Mouse (Mus musculus) B cell, adult 2 months (primary cell): ENCODE data around the gene Pias1.
"Not testable (repeated sequence)": the region's sequence is repeated elsewhere in the genome, so short reads cannot be mapped to it uniquely, and the experiment has no call there.

Experiments used
- DNase-seq, 2 experiments: peaks; one replicate each; pipeline ENCODE4 v3.0.0; 2022

Pias1 gene

DNA sequence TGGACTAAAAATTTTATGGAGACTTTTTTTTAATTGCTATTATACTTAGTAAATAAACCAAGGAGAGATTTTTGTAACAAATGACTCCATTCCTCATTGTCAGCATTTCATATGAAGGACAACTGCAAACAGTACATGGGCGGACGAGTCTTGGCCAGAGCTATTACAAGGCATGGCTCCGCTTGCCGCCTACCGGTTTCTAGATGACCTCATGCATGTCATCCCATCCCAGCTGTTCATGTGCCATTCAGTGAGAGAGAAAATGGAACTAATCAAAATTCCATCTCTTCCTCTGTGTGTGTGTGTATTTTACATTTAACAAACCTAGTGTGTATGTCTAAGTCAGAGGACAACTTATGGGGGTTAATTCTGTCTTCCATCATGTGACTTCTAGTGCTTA is 51.9 kb downstream of the Pias1 start:
- no peak for DNase-seq

DNA sequence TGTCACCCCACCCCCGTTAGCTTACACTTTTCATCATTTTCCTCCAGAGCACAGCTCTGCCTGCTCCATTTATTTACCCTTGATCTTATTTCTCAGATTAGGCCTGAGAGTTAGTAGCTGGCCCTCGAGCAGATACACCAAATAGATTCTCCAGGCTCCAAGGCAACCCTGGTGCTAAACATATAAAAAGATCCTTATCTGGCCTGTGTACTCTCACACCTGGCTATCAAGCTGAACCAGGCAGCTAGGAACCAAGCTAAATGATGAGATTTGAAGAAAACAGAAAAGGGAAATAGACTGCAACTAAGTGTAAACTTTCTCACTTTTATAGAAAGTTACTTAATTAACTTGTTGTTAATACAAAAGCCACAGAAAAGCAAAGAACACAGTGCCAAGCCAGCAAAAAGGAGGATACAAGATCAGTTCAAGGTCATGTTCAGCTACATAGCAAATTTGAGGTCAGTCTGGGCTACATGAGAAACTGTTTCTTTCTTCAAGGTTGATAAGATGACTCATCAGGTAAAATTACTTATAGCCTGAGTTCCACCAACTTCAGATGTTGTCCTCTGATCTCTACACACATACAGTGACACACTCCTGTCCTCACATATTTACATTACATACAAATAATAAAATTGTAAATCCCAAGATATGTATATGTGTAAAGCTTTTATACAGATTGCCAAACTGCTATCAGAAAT is 52.9 kb downstream of the Pias1 start:
- DNase-seq, result no peak

DNA sequence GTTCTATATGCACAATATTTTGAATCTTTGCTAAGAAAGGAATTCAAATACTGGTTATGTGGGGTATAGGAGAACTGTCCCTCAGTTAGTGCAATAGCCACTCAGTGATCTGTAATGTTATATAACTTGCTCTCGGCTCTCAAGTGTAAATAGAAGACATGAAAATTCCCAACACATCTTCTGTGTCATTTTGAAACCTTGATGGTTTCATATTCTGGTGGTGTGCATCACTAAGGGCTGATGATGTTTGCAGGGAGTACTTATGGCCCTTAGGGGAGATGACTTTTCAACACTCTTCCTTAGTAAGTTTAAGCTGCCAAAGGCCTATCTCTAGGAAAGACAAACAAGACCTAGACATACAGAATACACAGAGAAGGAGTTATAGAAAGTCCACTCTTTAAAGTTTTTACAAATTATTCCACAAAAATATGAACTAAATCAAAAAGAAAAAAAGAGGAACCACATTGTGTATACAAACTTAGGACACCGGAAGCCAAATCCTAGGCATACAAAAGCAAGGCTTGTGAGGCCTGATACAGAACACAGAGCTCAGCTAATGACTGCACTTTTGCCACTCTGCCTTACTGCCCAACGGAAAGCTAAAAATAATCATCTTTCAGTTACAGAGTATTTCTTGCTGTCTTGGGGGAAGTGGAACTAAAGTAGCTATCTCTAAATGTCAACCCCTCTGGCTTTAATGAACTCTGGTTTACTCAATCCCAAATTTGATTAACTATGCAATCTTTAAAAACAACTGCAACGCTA is 55.0 kb downstream of the Pias1 start:
- no peak for DNase-seq

DNA sequence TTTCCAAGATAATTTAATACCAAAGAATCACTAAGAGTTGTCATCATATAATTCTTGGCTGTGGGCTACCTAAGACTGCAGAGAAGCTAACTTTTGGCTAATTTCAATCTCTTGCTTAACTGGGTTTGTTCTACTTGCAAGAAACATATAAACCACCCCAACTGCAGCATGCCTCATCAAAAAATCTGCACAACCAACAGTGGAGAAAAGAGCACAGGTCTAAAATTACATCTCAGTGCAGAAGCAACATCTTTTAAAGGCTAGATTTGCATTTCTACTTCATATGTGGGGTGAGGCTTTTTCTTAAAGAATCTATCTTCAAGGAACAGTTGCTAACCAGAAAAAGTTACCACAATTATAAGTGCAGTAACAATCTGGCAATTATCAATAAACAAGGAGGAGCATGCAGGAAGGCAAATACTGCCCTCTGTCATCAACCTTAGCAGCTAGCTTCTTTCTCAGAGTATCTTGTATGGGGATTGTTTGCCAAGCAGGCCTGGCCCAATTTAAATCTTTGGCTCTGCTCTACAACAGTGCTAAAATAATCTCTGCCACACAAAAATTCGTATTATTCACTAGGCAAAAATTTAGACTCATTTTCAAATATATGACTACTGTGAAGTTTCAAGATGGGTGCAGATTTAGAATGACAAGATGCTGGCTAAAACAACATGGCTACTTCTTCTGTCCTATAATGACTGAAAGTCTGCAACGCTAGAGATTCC is 62.7 kb downstream of the Pias1 start:
- no peak for DNase-seq

DNA sequence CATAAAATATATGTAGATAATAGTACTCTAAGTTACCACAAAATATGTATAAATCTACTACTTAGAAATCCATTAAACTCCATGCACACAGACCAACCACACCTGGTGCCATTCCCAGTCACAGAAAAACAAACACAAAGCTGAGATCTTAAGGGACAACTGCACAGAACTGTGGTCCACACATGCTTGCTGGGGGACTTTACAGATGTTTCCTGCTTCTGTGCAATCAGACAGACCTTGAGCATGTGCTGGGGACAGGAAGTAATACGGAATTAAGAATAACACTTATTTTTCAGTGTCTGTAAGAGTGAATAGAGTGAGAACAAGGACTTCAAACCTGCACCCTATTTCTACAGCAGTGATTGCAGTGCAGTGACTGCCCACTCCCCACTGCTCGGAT is 66.8 kb downstream of the Pias1 start:
- no peak for DNase-seq

DNA sequence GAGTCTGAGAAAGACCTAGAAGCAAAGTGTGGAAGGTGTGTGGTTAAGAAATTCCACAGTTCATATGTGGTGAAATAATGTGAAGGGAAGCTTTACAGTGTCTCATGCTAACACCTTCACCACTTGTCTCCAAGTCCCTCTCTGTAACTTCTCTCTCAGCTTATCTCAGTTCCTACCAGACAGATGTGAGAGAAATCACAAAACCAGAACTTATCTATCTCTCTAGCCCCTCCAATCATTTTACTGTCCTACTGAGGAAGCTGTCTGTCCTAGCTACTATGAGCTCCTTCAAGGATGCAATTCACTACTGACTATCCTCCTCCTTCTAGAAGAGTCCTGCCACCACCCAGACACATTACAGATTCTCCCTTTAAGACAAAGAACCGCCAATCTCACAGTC is 70.7 kb downstream of the Pias1 start:
- no peak for DNase-seq

DNA sequence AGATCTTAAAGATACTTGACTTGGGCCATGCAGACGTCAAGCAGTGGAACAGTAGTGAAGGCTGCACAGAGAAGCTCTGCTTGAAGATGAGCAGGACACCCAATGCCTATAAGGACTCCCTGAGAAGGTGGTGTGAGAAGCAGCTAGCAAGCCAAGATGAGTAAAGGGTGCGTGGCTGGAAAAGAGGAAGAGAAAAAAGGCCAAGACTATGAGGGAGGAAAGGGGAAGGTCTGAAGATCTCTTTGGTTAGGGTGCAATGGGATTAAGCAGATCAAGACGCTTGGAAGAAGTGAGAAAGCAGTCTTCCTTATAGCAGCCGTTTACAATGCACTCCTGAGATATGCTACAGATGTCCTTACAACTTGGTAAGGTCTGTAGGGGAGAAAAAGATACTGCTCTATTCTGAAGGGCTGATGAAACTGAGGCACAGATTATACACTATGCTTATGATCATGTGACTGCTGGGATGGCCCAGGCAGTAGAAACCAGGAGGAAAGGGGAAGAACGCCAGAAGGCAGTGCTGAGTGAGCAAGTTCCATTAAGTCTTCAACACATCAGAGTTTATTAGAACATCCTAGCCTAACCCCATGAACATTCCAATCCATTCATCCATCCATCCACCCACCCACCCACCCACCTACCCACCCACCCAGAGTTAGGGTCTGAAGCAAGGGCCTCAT is 74.2 kb downstream of the Pias1 start:
- no peak for DNase-seq

DNA sequence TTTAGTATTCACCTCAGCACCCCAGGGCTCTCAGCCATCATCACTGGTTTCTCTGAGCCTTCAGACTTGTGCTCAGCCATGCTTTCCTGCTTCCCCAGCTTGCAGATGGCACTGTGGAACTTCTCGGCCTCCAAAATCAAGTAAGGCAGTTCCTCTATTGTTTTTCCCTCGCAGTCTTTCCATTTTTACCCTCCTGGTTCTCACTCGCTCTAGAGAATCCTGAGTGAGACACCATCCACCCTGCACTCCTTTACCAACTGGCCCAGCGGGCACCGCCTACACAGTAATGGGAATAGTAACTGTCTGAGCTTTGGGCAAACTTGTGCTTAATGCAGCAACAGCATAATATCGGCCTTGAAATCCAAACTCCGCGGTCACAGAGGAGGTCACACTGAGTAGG is 82.7 kb downstream of the Pias1 start:
- DNase-seq, result no peak

DNA sequence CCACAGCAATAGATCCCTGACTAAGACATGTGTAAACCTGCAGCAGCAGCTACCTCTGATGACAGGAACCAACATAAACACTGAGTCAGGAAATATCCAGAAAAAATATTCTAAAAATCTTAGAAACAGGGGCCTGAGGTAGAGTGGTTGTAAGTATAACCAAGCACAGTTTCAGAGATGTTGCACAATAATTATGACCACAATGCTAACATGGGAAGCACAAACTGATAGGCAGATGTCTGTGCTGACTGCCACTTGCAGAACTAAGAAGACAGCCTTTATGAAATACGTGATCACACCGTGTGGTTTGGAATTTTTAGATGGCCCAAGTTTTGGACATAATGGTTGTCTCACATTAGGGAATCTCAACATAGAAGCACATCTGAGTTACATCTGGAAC is 83.9 kb downstream of the Pias1 start:
- DNase-seq, result no peak

DNA sequence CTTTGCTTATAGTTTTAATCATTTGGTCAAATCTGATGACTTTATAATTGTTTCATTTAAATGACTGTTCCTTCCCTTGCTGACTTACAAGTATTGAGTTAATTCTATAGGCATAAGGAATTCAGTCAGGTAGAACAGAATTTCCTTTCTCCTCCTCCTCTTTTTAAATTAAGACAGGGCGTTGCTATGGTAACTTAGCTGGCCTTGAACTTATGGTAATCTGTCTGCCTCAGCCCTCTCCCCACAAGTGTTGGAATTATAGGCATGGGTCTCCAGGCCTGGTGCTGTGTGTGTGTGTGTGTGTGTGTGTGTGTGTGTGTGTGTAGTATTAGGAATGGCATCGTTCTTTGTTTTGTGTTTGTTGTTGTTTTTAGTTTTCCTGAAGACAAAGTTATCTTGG is 86.0 kb downstream of the Pias1 start:
- no peak for DNase-seq

DNA sequence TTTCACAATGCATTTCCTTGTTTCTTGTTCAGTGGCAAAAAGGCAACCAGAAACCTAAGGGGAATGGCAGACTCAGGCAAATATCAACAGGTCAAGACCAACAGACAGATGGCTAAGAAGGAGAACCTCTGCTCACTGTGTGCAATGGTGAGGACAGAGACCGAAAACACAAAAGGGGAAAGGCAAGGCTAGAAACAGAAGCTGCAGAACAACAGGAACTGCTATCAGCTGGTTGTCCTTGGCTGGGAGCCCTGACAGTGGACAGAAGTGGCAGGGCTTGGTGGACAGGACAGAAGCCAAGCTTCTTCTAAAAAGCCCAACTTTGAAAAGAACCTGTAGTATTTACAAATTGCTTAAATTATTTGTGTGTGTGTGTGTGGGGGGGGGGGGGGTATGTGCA is 93.2 kb downstream of the Pias1 start:
- no peak for DNase-seq

DNA sequence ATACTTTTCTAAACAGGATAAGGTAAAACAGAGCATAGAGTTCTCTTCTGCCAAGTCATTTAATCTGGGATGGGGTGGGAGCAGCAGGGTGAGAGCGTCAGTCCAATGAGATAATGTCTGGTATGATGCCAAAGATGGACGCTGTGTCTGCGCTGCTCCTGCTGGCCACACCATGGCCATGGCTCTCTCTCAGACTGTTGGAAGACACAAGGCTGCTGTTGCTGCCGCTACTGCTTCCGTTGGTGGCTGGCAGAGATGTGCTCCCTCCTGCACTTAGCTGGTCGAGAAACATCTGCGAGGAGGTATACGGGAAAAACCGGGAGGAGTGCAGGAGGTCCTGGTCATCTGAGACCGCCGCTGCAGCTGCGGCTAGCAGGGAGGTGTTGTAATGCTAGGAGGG is 105.9 kb downstream of the Pias1 start:
- no peak for DNase-seq

DNA sequence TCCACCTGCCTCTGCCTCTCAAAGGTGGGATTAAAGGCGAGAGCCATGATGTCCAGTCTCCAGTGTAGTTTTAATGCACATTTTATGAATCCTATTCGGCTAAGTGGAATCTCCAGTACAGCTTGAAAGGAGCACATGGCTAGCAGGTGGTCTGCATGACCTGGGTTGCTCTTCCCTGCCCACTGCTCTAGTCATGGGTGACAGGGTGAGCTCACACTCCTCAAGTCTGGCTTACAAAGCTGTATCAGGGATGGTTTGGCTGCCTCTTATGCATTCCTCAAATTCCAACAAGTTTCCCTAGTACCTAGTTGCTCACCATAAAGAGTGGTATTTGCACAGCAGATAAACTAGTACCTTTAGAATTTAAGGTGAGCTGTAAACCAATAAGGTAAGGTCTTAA is 109.9 kb downstream of the Pias1 start:
- DNase-seq, result no peak

DNA sequence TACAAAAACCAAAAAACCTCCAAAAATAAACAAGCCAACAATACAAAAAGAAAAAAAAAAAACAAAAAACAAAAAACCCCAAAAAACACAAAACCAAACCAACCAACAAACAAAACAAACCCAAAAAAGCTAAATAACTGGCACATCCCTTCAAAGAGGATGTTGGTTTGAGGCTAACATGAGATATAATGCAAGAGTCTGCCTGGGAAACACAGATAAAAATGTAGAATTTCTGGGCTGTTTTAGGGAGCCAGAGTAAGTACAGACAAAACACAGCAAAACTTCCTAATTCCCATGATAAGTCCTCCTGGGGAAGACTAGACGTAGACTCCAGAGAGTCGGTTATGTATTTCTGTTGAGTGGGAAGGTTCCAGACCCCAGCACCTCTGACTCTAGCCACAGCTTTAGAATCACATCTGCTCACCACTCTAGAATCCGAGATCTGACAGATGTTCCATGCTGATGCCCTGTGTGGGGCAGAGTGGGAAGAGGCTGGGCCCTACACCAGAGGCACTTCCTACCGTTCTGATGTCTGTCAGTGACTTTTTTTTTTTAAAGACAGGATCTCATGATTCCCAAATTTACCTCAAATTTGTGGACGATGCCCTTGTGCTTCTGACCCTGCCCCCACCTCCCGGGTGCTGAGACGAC is 110.6 kb downstream of the Pias1 start:
- DNase-seq, result no peak

DNA sequence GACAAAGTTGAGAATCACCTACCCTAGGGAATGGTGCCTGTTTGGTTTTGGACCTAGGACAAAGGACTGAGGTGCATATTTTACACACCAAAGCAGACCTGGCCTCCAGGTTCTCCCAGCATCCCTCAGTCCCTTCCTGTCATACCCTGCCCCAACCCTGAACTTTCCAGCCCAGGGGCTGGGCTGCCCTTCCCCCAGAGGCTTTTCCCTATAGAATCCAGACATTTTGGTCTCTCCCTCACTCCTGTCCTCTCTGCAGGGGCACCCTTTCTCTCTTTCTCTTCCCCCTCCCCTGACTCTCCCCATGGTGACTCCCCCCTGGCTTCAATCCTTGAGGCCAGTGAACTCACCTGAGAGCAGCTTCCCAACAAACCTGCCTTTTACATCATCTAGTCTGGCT is 117.0 kb downstream of the Pias1 start:
- no peak for DNase-seq

DNA sequence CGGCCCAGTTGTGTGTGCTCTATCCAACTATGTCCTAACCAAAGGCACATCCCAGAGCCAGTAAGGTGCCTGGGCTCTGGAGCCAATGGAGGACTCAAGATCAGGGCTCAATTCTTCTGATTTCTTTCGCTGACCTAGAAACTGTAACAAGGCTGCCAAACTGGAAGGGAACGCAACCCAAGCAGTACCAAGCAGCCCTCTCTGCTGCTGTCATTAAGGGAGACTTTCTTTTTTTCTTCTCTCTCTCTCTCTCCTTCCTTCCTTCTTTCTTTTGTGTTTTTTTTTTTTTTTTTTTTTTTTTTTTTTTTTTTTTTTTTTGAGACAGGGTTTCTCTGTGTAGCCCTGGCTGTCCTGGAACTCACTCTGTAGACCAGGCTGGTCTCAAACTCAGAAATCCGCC is 118.5 kb downstream of the Pias1 start:
- DNase-seq, result not testable (repeated sequence)

DNA sequence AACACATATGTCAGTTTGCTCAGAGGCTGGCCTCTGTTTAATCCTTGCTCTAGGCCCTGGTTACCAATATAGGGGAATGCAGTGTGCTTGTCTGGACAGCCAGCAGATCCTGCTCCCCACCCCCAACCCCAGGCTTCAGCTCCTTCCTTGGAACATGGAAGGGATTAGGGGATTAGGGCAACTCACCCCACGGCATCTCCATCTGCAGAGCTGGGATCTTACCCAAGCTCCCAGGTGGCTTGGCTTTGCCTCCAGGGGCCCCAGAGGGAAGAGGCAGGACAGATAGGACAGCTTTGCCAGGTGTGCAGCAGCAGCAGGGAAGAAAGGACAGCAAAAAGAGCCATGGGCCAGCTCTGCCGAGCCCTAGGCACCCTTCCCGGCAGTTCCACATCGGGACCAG is 126.9 kb downstream of the Pias1 start:
- DNase-seq, result no peak

DNA sequence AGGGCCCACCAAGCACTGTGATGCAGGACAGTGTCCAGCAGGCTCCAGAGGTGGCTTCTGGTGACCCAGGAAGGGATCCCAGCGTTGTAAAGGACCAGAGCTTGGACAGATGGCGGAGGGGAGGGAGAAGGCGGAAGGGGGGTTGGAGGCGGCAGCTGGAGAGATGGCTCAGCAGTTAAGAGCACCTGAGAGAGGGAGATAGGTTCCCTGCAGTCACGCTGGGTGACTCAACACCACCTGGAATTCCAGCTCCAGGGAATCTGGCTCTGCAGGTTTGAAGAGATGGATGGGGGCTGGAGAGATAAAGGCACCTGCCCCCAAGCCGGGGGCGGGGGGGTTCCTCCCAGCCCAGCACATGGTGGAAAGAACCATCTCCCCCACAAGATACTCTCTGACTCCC is 127.6 kb downstream of the Pias1 start:
- DNase-seq, result not testable (repeated sequence)

DNA sequence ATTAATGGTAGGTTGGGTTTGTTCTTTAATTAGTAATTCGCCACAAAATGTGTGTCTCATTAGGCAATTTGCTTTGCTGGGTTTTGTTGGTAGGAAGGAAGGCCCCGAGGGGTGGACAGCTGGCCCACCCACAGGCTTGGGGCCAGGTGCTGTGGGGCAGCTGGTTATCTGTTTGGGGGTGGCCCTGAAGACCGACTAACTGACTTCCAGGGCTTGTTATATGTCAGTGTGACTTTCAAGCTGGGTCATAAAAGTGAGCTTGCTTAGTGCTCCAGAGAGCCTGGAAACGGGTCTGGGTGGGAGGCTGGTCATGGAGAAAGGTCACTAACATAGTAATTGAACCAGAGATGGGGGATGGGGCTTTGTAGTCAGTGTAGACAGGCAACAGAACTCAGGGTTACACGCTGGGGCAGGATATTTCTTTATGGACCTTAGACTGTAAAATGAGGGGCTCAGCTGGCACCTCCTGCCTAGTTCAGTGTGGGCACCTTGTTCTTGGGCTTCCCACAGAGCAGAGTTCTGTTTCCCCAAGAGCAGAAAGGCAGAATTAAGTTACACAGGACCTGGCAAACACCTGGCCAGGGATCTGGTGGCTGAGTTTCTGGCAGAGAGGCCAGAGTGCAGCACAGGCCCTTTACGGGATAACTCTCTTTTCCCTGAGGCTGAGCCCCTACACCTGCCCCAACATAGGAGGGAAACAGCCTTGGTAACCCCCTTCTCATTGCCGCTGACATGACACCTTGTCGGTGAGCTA is 129.3 kb downstream of the Pias1 start:
- no peak for DNase-seq

DNA sequence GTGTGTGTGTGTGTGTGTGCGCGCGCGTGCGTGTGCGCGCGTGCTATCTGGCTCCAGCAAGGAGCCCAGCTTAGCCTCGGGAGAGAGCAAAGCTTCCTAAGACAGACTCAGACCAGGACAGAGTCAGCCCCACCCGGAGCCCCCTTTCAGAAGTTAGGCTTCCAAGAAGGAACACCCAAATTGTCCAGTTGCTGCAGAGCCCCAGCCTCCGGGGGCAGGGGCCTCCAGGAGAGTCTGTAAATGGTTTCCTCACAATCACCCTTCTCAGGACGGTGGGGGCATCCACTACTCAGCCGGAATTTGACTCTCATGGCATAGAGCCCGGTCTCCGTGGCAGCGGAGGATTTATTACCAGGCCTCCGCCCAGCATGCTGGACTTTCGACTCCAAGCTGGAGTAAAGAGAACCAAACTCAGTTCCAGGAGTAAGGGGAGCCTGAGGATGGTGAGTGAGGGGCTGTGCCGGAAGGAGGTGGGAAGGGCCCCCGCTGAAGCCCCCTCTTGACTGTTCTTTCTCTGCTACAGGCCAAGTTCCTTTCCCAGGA is 129.9 kb downstream of the Pias1 start, which contains the start of gene Calml4:
Gene Calml4 (plus strand): TSS at position 362 of the 543 bp plus-strand sequence.
- no peak for DNase-seq

DNA sequence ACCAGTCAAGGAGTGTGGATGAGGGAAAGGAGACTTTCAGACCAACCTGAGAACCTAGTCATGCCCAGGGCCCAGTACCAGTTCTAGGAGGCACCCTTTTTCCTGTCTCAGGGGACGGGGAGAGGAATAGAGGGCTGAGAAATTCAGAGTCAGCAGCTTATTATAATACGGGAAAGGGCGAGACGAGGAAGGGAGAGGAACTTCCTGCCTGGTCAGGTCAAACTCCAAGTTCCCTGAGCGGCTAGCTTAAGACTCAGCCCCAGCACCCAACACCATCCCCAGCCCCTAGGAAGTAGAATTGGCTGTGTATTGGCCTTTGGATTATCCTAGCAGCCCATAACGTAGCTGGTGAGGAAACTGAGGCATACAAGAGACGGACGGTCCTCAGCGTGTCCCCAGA is 130.5 kb downstream of the Pias1 start:
- DNase-seq, result no peak

DNA sequence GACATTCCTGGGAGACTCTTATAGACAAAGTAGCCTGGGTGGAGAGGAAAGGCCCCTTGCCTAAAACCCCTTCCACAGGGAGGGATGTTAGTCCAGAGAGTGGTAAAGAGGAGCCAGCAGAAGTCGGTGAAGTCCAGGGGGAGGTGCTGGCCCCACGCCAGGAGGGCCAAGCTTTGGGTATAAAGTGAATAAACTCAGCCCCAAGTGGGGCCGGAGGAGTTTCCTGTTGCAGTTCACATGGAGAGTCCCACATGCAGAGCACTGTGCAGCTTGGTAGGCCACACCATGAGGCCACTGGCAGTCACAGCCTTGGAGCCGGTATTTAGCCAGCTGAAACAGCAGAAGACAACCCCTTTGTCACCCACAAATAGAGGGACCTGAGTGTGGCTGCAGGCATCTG is 133.2 kb downstream of the Pias1 start:
- no peak for DNase-seq
